Mouse (Mus musculus) heart, adult 2 months (tissue): ENCODE results near the gene Prdm11.

Experiments used
- CTCF ChIP-seq: fragments of 200-600 bp; IDR thresholded peaks from 2 replicates; pipeline ENCODE4 v1.8.1; 2022; ENCODE audit warnings: antibody characterized with exemption, mild to moderate bottlenecking, moderate library complexity
- POLR2A ChIP-seq: fragments of 200-500 bp; IDR thresholded peaks from 2 replicates; pipeline ENCODE4 v1.6.1; 2011; ENCODE audit warnings: mild to moderate bottlenecking, low read depth, low read length, control low read depth; ENCODE audit not compliant: insufficient read depth

- TF ChIP-seq POLR2A (no peak), CTCF (no peak)
These were observed 33.0 kb downstream of the Prdm11 start for GRCm38 (mm10) chr2:93012976-93013375.
